Mouse (Mus musculus) activated CD4-positive, CD25-positive, alpha-beta regulatory T cell, adult 4 months (primary cell): Measurements from ENCODE around the gene Prep. TPM values are rescaled to one million over a fixed set of nuclear protein-coding genes. Genes with fewer than 3 reads are reported as not detected.
"Not testable (repeated sequence)": the region's sequence is repeated elsewhere in the genome, so short reads cannot be mapped to it uniquely, and the experiment has no call there.

Experiments
- ATAC-seq: one replicate; pipeline ENCODE4 v1.8.0; 2017
- polyA plus RNA-seq, 2 experiments: library from polyadenylated mRNA; unstranded; fragments of 100-300 nt; shearing (Covaris generic); gene quantifications; one replicate each; pipeline ENCODE4 v1.2.1; 2017

Gene Prep
- polyA plus RNA-seq, 2 experiments from 2014 or later, result 4.1 to 5.2 TPM

- no peak for ATAC-seq
These were observed 54.6 kb downstream of the Prep start for GRCm38 (mm10) chr10:45121637-45122036.

GRCm38 (mm10) chr10:45122476-45122875 is 55.5 kb downstream of the Prep start:
- ATAC-seq, result no peak

GRCm38 (mm10) chr10:45123011-45123410 is 56.0 kb downstream of the Prep start:
- no peak for ATAC-seq

- ATAC-seq, result no peak
These were observed 62.1 kb downstream of the Prep start for GRCm38 (mm10) chr10:45129105-45129504.

- no peak for ATAC-seq
These were observed 63.0 kb downstream of the Prep start for GRCm38 (mm10) chr10:45130004-45130403.

GRCm38 (mm10) chr10:45132371-45132770 is 65.4 kb downstream of the Prep start:
- peak; percentile 65 for ATAC-seq

GRCm38 (mm10) chr10:45136806-45137205 is 69.8 kb downstream of the Prep start:
- no peak for ATAC-seq

GRCm38 (mm10) chr10:45139910-45140309 is 72.9 kb downstream of the Prep start:
- no peak for ATAC-seq

GRCm38 (mm10) chr10:45140474-45141212 is 73.6 kb downstream of the Prep start:
- no peak for ATAC-seq

- no peak for ATAC-seq
These were observed 75.4 kb downstream of the Prep start for GRCm38 (mm10) chr10:45142359-45142758.

- no peak for ATAC-seq
These were observed 77.2 kb downstream of the Prep start for GRCm38 (mm10) chr10:45144038-45144817.

GRCm38 (mm10) chr10:45146821-45147220 is 79.8 kb downstream of the Prep start:
- ATAC-seq, result no peak

GRCm38 (mm10) chr10:45151137-45151536 is 84.1 kb downstream of the Prep start:
- no peak for ATAC-seq

- ATAC-seq, result no peak
These were observed 85.0 kb downstream of the Prep start for GRCm38 (mm10) chr10:45151771-45152692.

- ATAC-seq, result no peak
These were observed 87.6 kb downstream of the Prep start for GRCm38 (mm10) chr10:45154557-45155060.

- ATAC-seq, result no peak
These were observed 98.8 kb downstream of the Prep start for GRCm38 (mm10) chr10:45165851-45166250.

- ATAC-seq, result no peak
These were observed 106.9 kb downstream of the Prep start for GRCm38 (mm10) chr10:45173927-45174326.

GRCm38 (mm10) chr10:45174345-45174744 is 107.3 kb downstream of the Prep start:
- ATAC-seq, result no peak

- not testable (repeated sequence) for ATAC-seq
These were observed 110.8 kb downstream of the Prep start, which contains the start of gene Popdc3 for GRCm38 (mm10) chr10:45177798-45178197. TSS of gene Popdc3 (plus strand) at chr10:45178098.

- no peak for ATAC-seq
These were observed 113.8 kb downstream of the Prep start for GRCm38 (mm10) chr10:45180677-45181326.

GRCm38 (mm10) chr10:45181344-45181743 is 114.3 kb downstream of the Prep start:
- ATAC-seq, result no peak

- no peak for ATAC-seq
These were observed 118.5 kb downstream of the Prep start for GRCm38 (mm10) chr10:45185457-45185856.
